Comparison of ENCODE assay signal across 29 mouse cellular contexts in genomic region chr14:49755845-49756244, GRCm38 (mm10). TPM values are rescaled to one million over a fixed set of nuclear protein-coding genes. Genes with fewer than 3 reads are reported as not detected.
A peak's percentile ranks its signal among the peaks of the same experiment; 100 is the strongest.
DNase-seq lines count a peak whose midpoint lies in the region; ATAC-seq and TF ChIP-seq lines count a peak whose summit lies in the region.
"Had no signal": no experiment of that assay in that cellular context is flagged by ENCODE, and none has a peak within 500 bp of the region (broad histone marks: within the 10 kb centered on the region; RNA-seq: fewer than 3 reads in every experiment).

No protein-coding gene starts in this region.

- 87% methylated on average over 1 of the region's 1 CpGs for WGBS in lung, embryonic 14.5 days
- WGBS in stomach, postnatal 0 days = 88% methylated on average over 1 of the region's 1 CpGs

- TF ChIP-seq CTCF in lung, embryonic 14.5 days (IDR thresholded peaks at IDR 0.05; ENCODE audit: low read depth) = peak; percentile 13; the same call in 1 of the 2 replicates
- TF ChIP-seq CTCF in stomach, postnatal 0 days (IDR thresholded peaks at IDR 0.05; ENCODE audit: low read depth) = peak; percentile 51

- H3K27ac ChIP-seq in lung, embryonic 14.5 days (ENCODE audit: low read depth) = no peak overlapping the region
- H3K27ac ChIP-seq in stomach, postnatal 0 days (replicated peaks) = no peak overlapping the region
- H3K27ac ChIP-seq: embryonic facial prominence, embryonic 13.5 days; forebrain, embryonic 13.5 days; hindbrain, embryonic 10.5 days; limb, embryonic 12.5 days; midbrain, embryonic 12.5 days; neural tube, embryonic 12.5 days had no signal

- no peaks in the 10 kb centered on the region for H3K27me3 ChIP-seq in lung, embryonic 14.5 days (ENCODE audit: insufficient read depth, low read length)
- no peaks in the 10 kb centered on the region for H3K27me3 ChIP-seq in stomach, postnatal 0 days (ENCODE audit: control insufficient read depth, insufficient read depth, low read length)
- H3K27me3 ChIP-seq: CH12.LX; embryonic facial prominence, embryonic 13.5 days; forebrain, embryonic 13.5 days; limb, embryonic 12.5 days; midbrain, embryonic 12.5 days; neural tube, embryonic 12.5 days; Patski had no signal

- no peaks in the 10 kb centered on the region for H3K36me3 ChIP-seq in lung, embryonic 14.5 days (ENCODE audit: insufficient read depth)
- H3K36me3 ChIP-seq in stomach, postnatal 0 days (ENCODE audit: control insufficient read depth, insufficient read depth, low read length) = no peaks in the 10 kb centered on the region
- H3K36me3 ChIP-seq: embryonic facial prominence, embryonic 13.5 days; G1E; limb, embryonic 12.5 days; midbrain, embryonic 12.5 days had no signal

- no peak overlapping the region for H3K4me3 ChIP-seq in lung, embryonic 14.5 days (ENCODE audit: low read depth, low read length)
- H3K4me3 ChIP-seq in stomach, postnatal 0 days (ENCODE audit: low read depth, low read length) = no peak overlapping the region
- H3K4me3 ChIP-seq: embryonic facial prominence, embryonic 13.5 days; erythroblast, embryonic 14.5 days; forebrain, embryonic 13.5 days; hindbrain, embryonic 10.5 days; limb, embryonic 12.5 days; midbrain, embryonic 12.5 days; neural tube, embryonic 12.5 days had no signal

- H3K9ac ChIP-seq in lung, embryonic 14.5 days = no peak overlapping the region
- no peak overlapping the region for H3K9ac ChIP-seq in stomach, postnatal 0 days (ENCODE audit: low read length)
- H3K9ac ChIP-seq: embryonic facial prominence, embryonic 13.5 days; forebrain, embryonic 13.5 days; limb, embryonic 12.5 days; liver, postnatal 0 days; midbrain, embryonic 12.5 days; neural tube, embryonic 12.5 days had no signal

- no peak for DNase-seq in frontal cortex, postnatal 10 days (ENCODE audit: low spot score in 2 of 2)
- DNase-seq in kidney, adult 9 months = peak; percentile 10
- DNase-seq in kidney, postnatal 25 days = no peak
- peak; percentile 36 for DNase-seq in lung, embryonic 14.5 days
- DNase-seq in lung, adult 18-20 months = no peak
- no peak for DNase-seq in stomach, postnatal 0 days (ENCODE audit: low spot score)
- DNase-seq: adrenal gland, postnatal 36 days; cerebellum, adult 2 months; cerebellum, postnatal 36 days; embryo, embryonic 11 days; kidney, adult 18-20 months; kidney, postnatal 14 days; liver, postnatal 0 days; lung, postnatal 14 days; retina, postnatal 1 day; right cerebral cortex, postnatal 25 days; thymus, postnatal 25 days had no signal

- H3K4me2 ChIP-seq in lung, embryonic 14.5 days = no peak overlapping the region
- H3K4me2 ChIP-seq in stomach, postnatal 0 days (replicated peaks; ENCODE audit: low read depth) = no peak overlapping the region
- H3K4me2 ChIP-seq: embryonic facial prominence, embryonic 13.5 days; forebrain, embryonic 13.5 days; limb, embryonic 12.5 days; liver, embryonic 11.5 days; midbrain, embryonic 12.5 days; neural tube, embryonic 12.5 days had no signal

- H3K4me1 ChIP-seq in lung, embryonic 14.5 days (ENCODE audit: insufficient read depth) = no peaks in the 10 kb centered on the region
- H3K4me1 ChIP-seq in stomach, postnatal 0 days (replicated peaks; ENCODE audit: control insufficient read depth, insufficient read depth) = no peaks in the 10 kb centered on the region
- H3K4me1 ChIP-seq: embryonic facial prominence, embryonic 13.5 days; forebrain, embryonic 13.5 days; hindbrain, embryonic 10.5 days; midbrain, embryonic 12.5 days; neural tube, embryonic 12.5 days had no signal

- ATAC-seq in frontal cortex, adult (ENCODE audit: low TSS enrichment) = peak; percentile 77
- no peak for ATAC-seq in lung, embryonic 14.5 days (ENCODE audit: insufficient read depth)
- no peak for ATAC-seq in stomach, postnatal 0 days (ENCODE audit: low FRiP score, low TSS enrichment)
- ATAC-seq: forebrain, embryonic 13.5 days; liver, postnatal 0 days; Patski had no signal

- no peaks in the 10 kb centered on the region for H3K9me3 ChIP-seq in lung, embryonic 14.5 days (ENCODE audit: low read depth, low read length)
- H3K9me3 ChIP-seq in stomach, postnatal 0 days (ENCODE audit: control insufficient read depth, low read length) = no peaks in the 10 kb centered on the region
- H3K9me3 ChIP-seq: embryonic facial prominence, embryonic 13.5 days; forebrain, embryonic 13.5 days; G1E; hindbrain, embryonic 10.5 days; limb, embryonic 12.5 days; midbrain, embryonic 12.5 days; neural tube, embryonic 12.5 days had no signal

- TF ChIP-seq EP300 in stomach, postnatal 0 days (optimal IDR thresholded peaks at IDR 0.05) = no peak

RNA-seq across cellular contexts. Expression of gene Armh4, which starts 27.3 kb away (rescaled TPM):
- 12.0 and 12.2 TPM in 2 replicates for polyA plus RNA-seq in lung, embryonic 14.5 days (2014; fragmentation: Nextera tagmentation; extraction: Ambion mirVana)
- polyA plus RNA-seq in stomach, postnatal 0 days (2015; fragmentation: Nextera tagmentation; extraction: Ambion mirVana) = 4.0 and 4.4 TPM in 2 replicates
- polyA plus RNA-seq: erythroblast, embryonic 14.5 days; G1E; Patski had no signal

Comparison
In these comparisons a context has a peak if more than half of its experiments do, and no peak if none do; other contexts are left out.
1. DNase-seq: peak in kidney, adult 9 months (single experiment) and lung, embryonic 14.5 days (single experiment); none in frontal cortex, postnatal 10 days (0 of 2), kidney, postnatal 25 days (0 of 2), lung, adult 18-20 months (0 of 2) and stomach, postnatal 0 days (single experiment).